Mouse (Mus musculus) kidney, embryonic 16.5 days (tissue): ENCODE measurements around the gene Sema4a. TPM values are rescaled to one million over a fixed set of nuclear protein-coding genes. Genes with fewer than 3 reads are reported as not detected.

ENCODE experiments used
- ATAC-seq: fragments of 200-750 bp; cut with Nextera tagmentation; 2 replicates; pipeline ENCODE4 v1.8.0; 2017; ENCODE audit warnings: moderate TSS enrichment; ENCODE audit not compliant: low FRiP score, low TSS enrichment
- H3K27ac ChIP-seq: fragments of 300-500 bp; sonication (generic); 2 replicates; pipeline ENCODE4 v1.5.1; 2014; ENCODE audit warnings: low read length
- H3K27me3 ChIP-seq: fragments of 300-500 bp; sonication (generic); 2 replicates; pipeline ENCODE4 v1.6.1; 2014; ENCODE audit warnings: low read length, control low read depth, mixed read lengths; ENCODE audit not compliant: insufficient read depth
- H3K36me3 ChIP-seq: fragments of 300-500 bp; sonication (generic); 2 replicates; pipeline ENCODE4 v1.6.1; 2014; ENCODE audit warnings: low read length, control low read depth, mixed read lengths; ENCODE audit not compliant: insufficient read depth
- H3K4me1 ChIP-seq: fragments of 300-500 bp; sonication (generic); 2 replicates; pipeline ENCODE4 v1.6.1; 2014; ENCODE audit warnings: low read length, control low read depth, mixed read lengths; ENCODE audit not compliant: insufficient read depth
- H3K4me2 ChIP-seq: fragments of 300-500 bp; sonication (generic); replicated peaks from 2 replicates; pipeline ENCODE4 v1.6.1; 2014; ENCODE audit warnings: low read depth, low read length
- H3K4me3 ChIP-seq: fragments of 300-500 bp; sonication (generic); 2 replicates; pipeline ENCODE4 v1.5.1; 2014; ENCODE audit warnings: mild to moderate bottlenecking, low read length
- H3K9ac ChIP-seq: fragments of 300-500 bp; sonication (generic); replicated peaks from 2 replicates; pipeline ENCODE4 v1.6.1; 2014; ENCODE audit warnings: low read length
- H3K9me3 ChIP-seq: fragments of 300-500 bp; sonication (generic); 2 replicates; pipeline ENCODE4 v1.6.1; 2016; ENCODE audit warnings: low read length, control low read depth
- WGBS: fragments of 180-500 bp; shearing (Covaris S2); extraction: QIAGEN DNeasy Blood & Tissue Kit; methylation state at CpG from one replicate; pipeline ENCODE4 v1.1.7; 2014; 5-methylcytosine and 5-hydroxymethylcytosine counted together
- polyA plus RNA-seq: library from polyadenylated mRNA; unstranded; fragments of >200 nt; fragmentation: Nextera tagmentation; extraction: Ambion mirVana; gene quantifications from 2 replicates; pipeline ENCODE4 v1.2.1, GENCODE M21; 2015

Sema4a gene
- polyA plus RNA-seq, 1 experiment from 2014 or later = 19.6 TPM

- no peak overlapping the region for H3K9ac ChIP-seq
- H3K4me1 ChIP-seq = peaks cover 29% of the 10 kb centered on the region
- 76% methylated on average over 5 of the region's 5 CpGs for WGBS
- H3K36me3 ChIP-seq = no peaks in the 10 kb centered on the region
- H3K4me3 ChIP-seq = no peak overlapping the region
- 0 out of 2 replicates have a peak, but pooled peaks cover 16% of the 10 kb centered on the region for H3K27me3 ChIP-seq
- no peak overlapping the region for H3K27ac ChIP-seq
- H3K9me3 ChIP-seq = no peaks in the 10 kb centered on the region
- H3K4me2 ChIP-seq = no peak overlapping the region
- no peak for ATAC-seq
Observed at GRCm38 (mm10) chr3:88460029-88460428, 953 bp downstream of the Sema4a start.

GRCm38 (mm10) chr3:88458778-88459219 lies 2.2 kb downstream of the Sema4a start:
- Histone ChIP-seq H3K4me3 (no peak overlapping the region), H3K36me3 (no peaks in the 10 kb centered on the region), H3K9me3 (no peaks in the 10 kb centered on the region), H3K27me3 (0 out of 2 replicates have a peak, but pooled peaks cover 16% of the 10 kb centered on the region), H3K9ac (no peak overlapping the region), H3K4me1 (peaks cover 35% of the 10 kb centered on the region), H3K27ac (no peak overlapping the region), H3K4me2 (peak overlapping the region; percentile 18; the same call in 1 of the 2 replicates)
- peak; percentile 14; the same call in 1 of the 2 replicates for ATAC-seq
- WGBS = under 1% methylated on average over 14 of the region's 14 CpGs

GRCm38 (mm10) chr3:88456746-88457532 lies 4.0 kb downstream of the Sema4a start:
- Histone ChIP-seq H3K9me3 (no peaks in the 10 kb centered on the region), H3K27me3 (0 out of 2 replicates have a peak, but pooled peaks cover 16% of the 10 kb centered on the region), H3K36me3 (no peaks in the 10 kb centered on the region), H3K4me3 (no peak overlapping the region), H3K4me2 (no peak overlapping the region), H3K9ac (0 out of 2 replicates have a peak overlapping the region, but pooled peaks have one; percentile 14), H3K27ac (peak overlapping the region; percentile 71), H3K4me1 (peaks cover 35% of the 10 kb centered on the region)
- 62% methylated on average over 7 of the region's 7 CpGs for WGBS
- ATAC-seq = no peak

- Histone ChIP-seq H3K27ac (peak overlapping the region; percentile 85), H3K36me3 (no peaks in the 10 kb centered on the region), H3K4me2 (no peak overlapping the region), H3K27me3 (0 out of 2 replicates have a peak, but pooled peaks cover 16% of the 10 kb centered on the region), H3K9me3 (no peaks in the 10 kb centered on the region), H3K4me1 (peaks cover 34% of the 10 kb centered on the region), H3K9ac (no peak overlapping the region), H3K4me3 (no peak overlapping the region)
- ATAC-seq = peak; percentile 32; the same call in 1 of the 2 replicates
- 73% methylated on average over 8 of the region's 8 CpGs for WGBS
Observed at GRCm38 (mm10) chr3:88456313-88456712, 4.7 kb downstream of the Sema4a start.

GRCm38 (mm10) chr3:88455588-88456264 lies 5.3 kb downstream of the Sema4a start:
- Histone ChIP-seq H3K27me3 (0 out of 2 replicates have a peak, but pooled peaks cover 16% of the 10 kb centered on the region), H3K9me3 (no peaks in the 10 kb centered on the region), H3K9ac (peak overlapping the region; percentile 48; the same call in 1 of the 2 replicates), H3K4me2 (peak overlapping the region; percentile 23), H3K4me3 (peak overlapping the region; percentile 10; the same call in 1 of the 2 replicates), H3K4me1 (peaks cover 28% of the 10 kb centered on the region), H3K27ac (peak overlapping the region; percentile 85), H3K36me3 (no peaks in the 10 kb centered on the region)
- peak; percentile 50 for ATAC-seq
- 65% methylated on average over 18 of the region's 18 CpGs for WGBS

GRCm38 (mm10) chr3:88454762-88455587 lies 6.0 kb downstream of the Sema4a start:
- H3K4me2 ChIP-seq = peak overlapping the region; percentile 23
- H3K9ac ChIP-seq = peak overlapping the region; percentile 48; the same call in 1 of the 2 replicates
- 49% methylated on average over 9 of the region's 9 CpGs for WGBS
- H3K36me3 ChIP-seq = no peaks in the 10 kb centered on the region
- peak overlapping the region; percentile 10; the same call in 1 of the 2 replicates for H3K4me3 ChIP-seq
- peak overlapping the region; percentile 85 for H3K27ac ChIP-seq
- peaks cover 30% of the 10 kb centered on the region for H3K4me1 ChIP-seq
- ATAC-seq = peak; percentile 50
- 0 out of 2 replicates have a peak, but pooled peaks cover 12% of the 10 kb centered on the region for H3K27me3 ChIP-seq
- no peaks in the 10 kb centered on the region for H3K9me3 ChIP-seq

GRCm38 (mm10) chr3:88453986-88454385 lies 7.0 kb downstream of the Sema4a start:
- no peak for ATAC-seq
- WGBS = 71% methylated on average over 8 of the region's 8 CpGs

GRCm38 (mm10) chr3:88453369-88453768 lies 7.6 kb downstream of the Sema4a start:
- Histone ChIP-seq H3K9me3 (no peaks in the 10 kb centered on the region), H3K4me2 (no peak overlapping the region), H3K9ac (no peak overlapping the region), H3K27me3 (0 out of 2 replicates have a peak, but pooled peaks cover 4% of the 10 kb centered on the region), H3K36me3 (no peaks in the 10 kb centered on the region), H3K27ac (no peak overlapping the region), H3K4me1 (peaks cover 36% of the 10 kb centered on the region), H3K4me3 (no peak overlapping the region)
- WGBS = 53% methylated on average over 8 of the region's 8 CpGs
- no peak for ATAC-seq

More at GRCm38 (mm10) chr3:88453986-88454385, 7.0 kb downstream of the Sema4a start:
- Histone ChIP-seq H3K4me1 (peaks cover 40% of the 10 kb centered on the region), H3K4me3 (no peak overlapping the region), H3K9me3 (no peaks in the 10 kb centered on the region), H3K4me2 (no peak overlapping the region), H3K9ac (no peak overlapping the region), H3K27ac (no peak overlapping the region), H3K36me3 (no peaks in the 10 kb centered on the region), H3K27me3 (0 out of 2 replicates have a peak, but pooled peaks cover 8% of the 10 kb centered on the region)

GRCm38 (mm10) chr3:88452716-88453115 lies 8.3 kb downstream of the Sema4a start:
- Histone ChIP-seq H3K4me1 (peaks cover 33% of the 10 kb centered on the region), H3K27me3 (no peaks in the 10 kb centered on the region), H3K4me3 (no peak overlapping the region), H3K4me2 (no peak overlapping the region), H3K27ac (no peak overlapping the region), H3K9ac (no peak overlapping the region), H3K9me3 (no peaks in the 10 kb centered on the region), H3K36me3 (no peaks in the 10 kb centered on the region)
- no peak for ATAC-seq
- 76% methylated on average over 6 of the region's 6 CpGs for WGBS
